In the genomic region with DNA sequence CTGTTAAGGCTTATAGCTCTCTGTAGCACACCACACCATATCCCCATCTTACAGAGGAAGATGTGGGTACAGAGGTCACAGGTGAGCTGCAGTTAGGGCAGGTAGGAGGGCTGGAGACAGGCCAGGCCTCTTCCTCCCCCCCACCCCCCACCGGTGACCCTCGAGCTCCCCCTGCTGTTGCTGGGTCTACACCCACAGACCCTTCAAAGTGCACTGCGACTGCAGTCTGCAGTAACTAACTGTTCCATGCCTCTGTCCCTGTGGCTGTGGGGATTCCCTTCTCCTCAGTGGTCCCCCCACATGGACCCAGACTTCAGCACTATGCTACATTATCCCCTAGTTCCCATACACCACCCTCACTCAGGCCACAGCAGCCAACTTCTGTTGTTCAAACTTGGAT, we compare ENCODE assay signal across 12 mouse cellular contexts. TPM values are rescaled to one million over a fixed set of nuclear protein-coding genes. Genes with fewer than 3 reads are reported as not detected.
DNase-seq lines count a peak whose midpoint lies in the region; ATAC-seq and TF ChIP-seq lines count a peak whose summit lies in the region.
"Had no signal": no experiment of that assay in that cellular context is flagged by ENCODE, and none has a peak within 500 bp of the region (broad histone marks: within the 10 kb centered on the region; RNA-seq: fewer than 3 reads in every experiment).

No protein-coding gene starts in this region.

- dilution Hi-C loops in CH12.LX (cut with MboI; ENCODE audit: extremely low pct_ligation_motif_present, extremely low pct_unique_long_range_greater_than_20kb, low sequenced_read_pairs): no loop called here

- WGBS in forebrain, postnatal 0 days: 50% methylated on average over 3 of the region's 3 CpGs
- WGBS in forebrain, embryonic 13.5 days: 58% methylated on average over 3 of the region's 3 CpGs
- WGBS in liver, postnatal 0 days (ENCODE audit: insufficient replicate concordance): 62% methylated on average over 3 of the region's 3 CpGs
- 32% methylated on average over 3 of the region's 3 CpGs for WGBS in liver, embryonic 11.5 days

- TF ChIP-seq RAD21 in CH12.LX (IDR thresholded peaks at IDR 0.05; ENCODE audit: low read depth, low read length): peak; percentile 52

- no peak overlapping the region for H3K4me2 ChIP-seq in forebrain, postnatal 0 days (ENCODE audit: low read depth)
- no peak overlapping the region for H3K4me2 ChIP-seq in forebrain, embryonic 13.5 days
- no peak overlapping the region for H3K4me2 ChIP-seq in liver, postnatal 0 days (ENCODE audit: low read depth, low read length)
- H3K4me2 ChIP-seq in liver, embryonic 11.5 days: no peak overlapping the region
- H3K4me2 ChIP-seq in CH12.LX (ENCODE audit: insufficient read depth, low read depth, poor library complexity, severe bottlenecking): no peak overlapping the region
- H3K4me2 ChIP-seq: hindbrain, embryonic 13.5 days had no signal

- no peaks in the 10 kb centered on the region for H3K79me2 ChIP-seq in CH12.LX (replicated peaks; ENCODE audit: control insufficient read depth, extremely low read depth, insufficient read depth, poor library complexity, severe bottlenecking)

- no peak overlapping the region for H3K27ac ChIP-seq in forebrain, postnatal 0 days (ENCODE audit: low read depth, low read length)
- H3K27ac ChIP-seq in forebrain, embryonic 13.5 days: no peak overlapping the region
- H3K27ac ChIP-seq in liver, postnatal 0 days (ENCODE audit: low read depth): no peak overlapping the region
- no peak overlapping the region for H3K27ac ChIP-seq in liver, embryonic 11.5 days (ENCODE audit: low read depth, low read length)
- H3K27ac ChIP-seq in CH12.LX (ENCODE audit: insufficient read depth, low read depth): no peak overlapping the region
- H3K27ac ChIP-seq: forebrain, embryonic 10.5 days; hindbrain, embryonic 13.5 days had no signal

- no peak overlapping the region for H3K9ac ChIP-seq in forebrain, postnatal 0 days
- no peak overlapping the region for H3K9ac ChIP-seq in forebrain, embryonic 13.5 days
- H3K9ac ChIP-seq in liver, postnatal 0 days (replicated peaks): no peak overlapping the region
- no peak overlapping the region for H3K9ac ChIP-seq in liver, embryonic 11.5 days (ENCODE audit: low read depth, low read length)
- no peak overlapping the region for H3K9ac ChIP-seq in CH12.LX (ENCODE audit: insufficient read depth, low read depth)
- H3K9ac ChIP-seq: hindbrain, embryonic 13.5 days had no signal

- H3K4me1 ChIP-seq in forebrain, postnatal 0 days (ENCODE audit: insufficient read depth): no peaks in the 10 kb centered on the region
- no peaks in the 10 kb centered on the region for H3K4me1 ChIP-seq in forebrain, embryonic 13.5 days
- H3K4me1 ChIP-seq in liver, postnatal 0 days (ENCODE audit: insufficient read depth): no peaks in the 10 kb centered on the region
- no peaks in the 10 kb centered on the region for H3K4me1 ChIP-seq in liver, embryonic 11.5 days (replicated peaks; ENCODE audit: control insufficient read depth, insufficient read depth, low read length)
- H3K4me1 ChIP-seq in CH12.LX (ENCODE audit: control insufficient read depth in 1 of 2, insufficient read depth in 2 of 2): peaks cover 0 to 13% of the 10 kb centered on the region in 2 experiments; a peak in 2 of 4 replicates
- H3K4me1 ChIP-seq: forebrain, embryonic 10.5 days; hindbrain, embryonic 13.5 days had no signal

- TF ChIP-seq CTCF in forebrain, postnatal 0 days (IDR thresholded peaks at IDR 0.05; ENCODE audit: low read depth): peak; percentile 37; the same call in 1 of the 2 replicates
- peak; percentile 58 for TF ChIP-seq CTCF in liver, postnatal 0 days (IDR thresholded peaks at IDR 0.05; ENCODE audit: low read depth)
- peak; percentile 42 to 71 for TF ChIP-seq CTCF in CH12.LX (conservative IDR thresholded peaks at IDR 0.05 in 1 of 2, IDR thresholded peaks at IDR 0.05 in 1 of 2; ENCODE audit: low read depth in 2 of 2, low read length in 2 of 2)

- H3K9me3 ChIP-seq in forebrain, postnatal 0 days (ENCODE audit: low read length): no peaks in the 10 kb centered on the region
- H3K9me3 ChIP-seq in forebrain, embryonic 13.5 days (replicated peaks): peaks cover 8% of the 10 kb centered on the region; the same call in 1 of the 2 replicates
- H3K9me3 ChIP-seq in liver, postnatal 0 days (ENCODE audit: low read length): no peaks in the 10 kb centered on the region
- no peaks in the 10 kb centered on the region for H3K9me3 ChIP-seq in liver, embryonic 11.5 days (ENCODE audit: control insufficient read depth, low read length)
- H3K9me3 ChIP-seq in CH12.LX (replicated peaks; ENCODE audit: low read length): peaks cover 2% of the 10 kb centered on the region
- H3K9me3 ChIP-seq: hindbrain, embryonic 13.5 days had no signal

- DNase-seq in forebrain, postnatal 0 days: no peak
- DNase-seq in liver, postnatal 0 days: no peak
- DNase-seq in liver, embryonic 11.5 days (ENCODE audit: low spot score): no peak
- peak; percentile 36 for DNase-seq in CH12.LX (ENCODE audit: extremely low read depth)
- DNase-seq in right cerebral cortex, postnatal 10 days (ENCODE audit: low spot score in 2 of 2): no peak
- no peak for DNase-seq in adrenal gland, postnatal 14 days
- DNase-seq: left cerebral cortex, postnatal 4 days had no signal

- no peak overlapping the region for H3K4me3 ChIP-seq in forebrain, postnatal 0 days (ENCODE audit: low read depth, low read length)
- no peak overlapping the region for H3K4me3 ChIP-seq in forebrain, embryonic 13.5 days
- no peak overlapping the region for H3K4me3 ChIP-seq in liver, postnatal 0 days (ENCODE audit: low read depth, low read length)
- no peak overlapping the region for H3K4me3 ChIP-seq in liver, embryonic 11.5 days (ENCODE audit: low read depth, low read length)
- no peak overlapping the region for H3K4me3 ChIP-seq in CH12.LX (replicated peaks in 1 of 3; ENCODE audit: low read depth in 2 of 3, low read length in 2 of 3, poor library complexity in 1 of 3)
- H3K4me3 ChIP-seq: forebrain, embryonic 10.5 days; hindbrain, embryonic 13.5 days; megakaryocyte, embryonic 14.5 days had no signal

- no peak for ATAC-seq in forebrain, postnatal 0 days
- no peak for ATAC-seq in forebrain, embryonic 13.5 days
- ATAC-seq in liver, postnatal 0 days: no peak
- no peak for ATAC-seq in liver, embryonic 11.5 days (replicated peaks; ENCODE audit: low FRiP score)
- peak; percentile 67 for ATAC-seq in megakaryocyte progenitor cell, adult 5-6 weeks (replicated peaks; ENCODE audit: poor library complexity)

- in situ Hi-C loops in CH12.LX (cut with MboI; ENCODE audit: low pct_ligation_motif_present, low pct_unique_long_range_greater_than_20kb, low sequenced_read_pairs): loop anchor here (10.0 kb wide), 1 partner anchor 91 kb away; no protein-coding TSS in a partner anchor

- TF ChIP-seq EP300 in liver, postnatal 0 days (IDR thresholded peaks at IDR 0.05; ENCODE audit: low read depth): no peak
- no peak for TF ChIP-seq EP300 in CH12.LX (IDR thresholded peaks at IDR 0.05; ENCODE audit: low read length)

- TF ChIP-seq POLR2A in CH12.LX (IDR thresholded peaks at IDR 0.05; ENCODE audit: low read depth, low read length): no peak

- peaks cover 46% of the 10 kb centered on the region for H3K36me3 ChIP-seq in forebrain, postnatal 0 days (ENCODE audit: insufficient read depth)
- peaks cover 66% of the 10 kb centered on the region for H3K36me3 ChIP-seq in forebrain, embryonic 13.5 days (ENCODE audit: poor library complexity, severe bottlenecking)
- peaks cover 37% of the 10 kb centered on the region for H3K36me3 ChIP-seq in liver, postnatal 0 days (replicated peaks; ENCODE audit: insufficient read depth, low read length)
- peaks cover 19% of the 10 kb centered on the region; the same call in 1 of the 2 replicates for H3K36me3 ChIP-seq in liver, embryonic 11.5 days (ENCODE audit: control insufficient read depth, insufficient read depth, low read length)
- peaks cover 30 to 57% of the 10 kb centered on the region in 2 experiments for H3K36me3 ChIP-seq in CH12.LX (replicated peaks in 1 of 2; ENCODE audit: control insufficient read depth in 1 of 2, insufficient read depth in 1 of 2, low read length in 1 of 2)

- H3K27me3 ChIP-seq in forebrain, postnatal 0 days (ENCODE audit: insufficient read depth, low read length): no peaks in the 10 kb centered on the region
- no peaks in the 10 kb centered on the region for H3K27me3 ChIP-seq in forebrain, embryonic 13.5 days
- H3K27me3 ChIP-seq in liver, postnatal 0 days (ENCODE audit: insufficient read depth, low read length): no peaks in the 10 kb centered on the region
- H3K27me3 ChIP-seq in liver, embryonic 11.5 days (replicated peaks; ENCODE audit: control insufficient read depth, insufficient read depth, low read length): no peaks in the 10 kb centered on the region
- no peaks in the 10 kb centered on the region for H3K27me3 ChIP-seq in CH12.LX (replicated peaks)
- H3K27me3 ChIP-seq: hindbrain, embryonic 13.5 days; megakaryocyte, embryonic 14.5 days had no signal

TF ChIP-seq in CH12.LX, 34 proteins besides CTCF, POLR2A, EP300 and RAD21 (continues in another document):
- TF ChIP-seq SIN3A (IDR thresholded peaks at IDR 0.05; ENCODE audit: low read length): no peak
- 0 out of 2 replicates have a peak, but pooled peaks have one; percentile 8 for TF ChIP-seq IRF4 (IDR thresholded peaks at IDR 0.05; ENCODE audit: low read depth, low read length)
- no peak for TF ChIP-seq HCFC1 (IDR thresholded peaks at IDR 0.05; ENCODE audit: low read depth, low read length)
- TF ChIP-seq USF2 (conservative IDR thresholded peaks at IDR 0.05; ENCODE audit: low read depth, low read length): no peak
- TF ChIP-seq KAT2A (IDR thresholded peaks at IDR 0.05; ENCODE audit: insufficient replicate concordance, low read length): no peak
- TF ChIP-seq MAFK (IDR thresholded peaks at IDR 0.05; ENCODE audit: insufficient replicate concordance, low read length): no peak
- no peak for TF ChIP-seq ELF1 (IDR thresholded peaks at IDR 0.05; ENCODE audit: low read depth, low read length)
- no peak for TF ChIP-seq POLR2AphosphoS2 (IDR thresholded peaks at IDR 0.05; ENCODE audit: low read depth, low read length)
- TF ChIP-seq ZC3H11A (IDR thresholded peaks at IDR 0.05; ENCODE audit: low read depth, low read length): 0 out of 2 replicates have a peak, but pooled peaks have one; percentile 15

RNA-seq across cellular contexts. Expression of a gene that starts 54.2 kb away (rescaled TPM):
- total RNA-seq in forebrain, postnatal 0 days (2014; rRNA removed): 1.6 TPM in 2 replicates
- 0.89 and 1.3 TPM in 2 replicates for polyA plus RNA-seq in forebrain, postnatal 0 days (2015; fragmentation: Nextera tagmentation; extraction: Ambion mirVana)
- polyA plus RNA-seq in forebrain, embryonic 13.5 days (2015; fragmentation: Nextera tagmentation; extraction: Ambion mirVana): 0.57 and 0.68 TPM in 2 replicates
- 2.1 and 2.5 TPM in 2 replicates for polyA plus RNA-seq in liver, postnatal 0 days (2015; fragmentation: Nextera tagmentation; extraction: Ambion mirVana)
- 2.5 and 3.3 TPM in 2 replicates for polyA plus RNA-seq in liver, embryonic 11.5 days (2014; fragmentation: Nextera tagmentation; extraction: Ambion mirVana)
- total RNA-seq in CH12.LX (2012; rRNA removed) (8.4 and 8.8 TPM in 2 replicates), CH12.LX (2014; rRNA removed) (19.9 and 21.5 TPM in 2 replicates)
- 19.3 and 19.6 TPM in 2 replicates for polyA plus RNA-seq in CH12.LX (2012; ENCODE audit: insufficient read length, low read depth)
- total RNA-seq in megakaryocyte progenitor cell, adult 5-6 weeks (2015): 9.3 and 15.9 TPM in 2 replicates
- 10.6 and 16.0 TPM in 2 replicates for total RNA-seq in megakaryocyte progenitor cell, adult 5-6 weeks (2017)
- 2.4 and 3.4 TPM in 2 replicates for total RNA-seq in adrenal gland, postnatal 14 days (2021)
